Mouse (Mus musculus) embryonic facial prominence, embryonic 11.5 days (tissue): ENCODE results near the gene Slc4a5. TPM values are rescaled to one million over a fixed set of nuclear protein-coding genes. Genes with fewer than 3 reads are reported as not detected.
"Not testable (repeated sequence)": the region's sequence is repeated elsewhere in the genome, so short reads cannot be mapped to it uniquely, and the experiment has no call there.

Source experiments
- ATAC-seq: fragments of 200-750 bp; cut with Nextera tagmentation; replicated peaks from 2 replicates; pipeline ENCODE4 v1.8.0; 2017; ENCODE audit warnings: low read depth; ENCODE audit not compliant: insufficient number of reproducible peaks, low FRiP score, low TSS enrichment
- DNase-seq: peaks from one replicate; pipeline ENCODE4 v3.0.0-alpha.2; 2015; ENCODE audit warnings: low spot score
- H3K27ac ChIP-seq: fragments of 300-500 bp; sonication (generic); replicated peaks from 2 replicates; pipeline ENCODE4 v1.5.1; 2014; ENCODE audit warnings: mild to moderate bottlenecking, low read depth, low read length, control low read depth
- H3K27me3 ChIP-seq: fragments of 300-500 bp; sonication (generic); 2 replicates; pipeline ENCODE4 v1.6.1; 2014; ENCODE audit warnings: mild to moderate bottlenecking, low read length, moderate library complexity, mixed read lengths; ENCODE audit not compliant: control insufficient read depth, insufficient read depth
- H3K36me3 ChIP-seq: fragments of 300-500 bp; sonication (generic); replicated peaks from 2 replicates; pipeline ENCODE4 v1.6.1; 2014; ENCODE audit warnings: low read depth, mild to moderate bottlenecking, low read length, moderate library complexity, mixed read lengths; ENCODE audit not compliant: control insufficient read depth, insufficient read depth
- H3K4me1 ChIP-seq: fragments of 300-500 bp; sonication (generic); 2 replicates; pipeline ENCODE4 v1.6.1; 2014; ENCODE audit warnings: low read length, mixed read lengths; ENCODE audit not compliant: control insufficient read depth, insufficient read depth
- H3K4me2 ChIP-seq: fragments of 300-500 bp; sonication (generic); 2 replicates; pipeline ENCODE4 v1.6.1; 2014; ENCODE audit warnings: low read depth, mild to moderate bottlenecking, control low read depth, low read length, moderate library complexity
- H3K4me3 ChIP-seq: fragments of 300-500 bp; sonication (generic); 2 replicates; pipeline ENCODE4 v1.5.1; 2014; ENCODE audit warnings: low read depth, low read length, control low read depth
- H3K9ac ChIP-seq: fragments of 300-500 bp; sonication (generic); replicated peaks from 2 replicates; pipeline ENCODE4 v1.6.1; 2014; ENCODE audit warnings: mild to moderate bottlenecking, control low read depth, low read length
- H3K9me3 ChIP-seq: fragments of 300-500 bp; sonication (generic); replicated peaks from 2 replicates; pipeline ENCODE4 v1.6.1; 2016; ENCODE audit warnings: mild to moderate bottlenecking, low read length, inconsistent platforms, mixed read lengths; ENCODE audit not compliant: control insufficient read depth
- WGBS: fragments of 180-500 bp; shearing (Covaris S2); extraction: QIAGEN DNeasy Blood & Tissue Kit; methylation state at CpG from one replicate; pipeline ENCODE4 v1.1.7; 2014; 5-methylcytosine and 5-hydroxymethylcytosine counted together
- polyA plus RNA-seq: library from polyadenylated mRNA; unstranded; fragments of >200 nt; fragmentation: Nextera tagmentation; extraction: Ambion mirVana; gene quantifications from 2 replicates; pipeline ENCODE4 v1.2.1, GENCODE M21; 2014

The Slc4a5 gene
- polyA plus RNA-seq, 1 experiment from 2014 or later: 1.0 TPM

GRCm38 (mm10) chr6:83326761-83327160 lies 107.1 kb downstream of the Slc4a5 start:
- H3K27ac ChIP-seq: no peak overlapping the region
- ATAC-seq (no peak), DNase-seq (no peak)
- peak overlapping the region; percentile 48 for H3K4me2 ChIP-seq
- no peaks in the 10 kb centered on the region for H3K9me3 ChIP-seq
- no peaks in the 10 kb centered on the region for H3K27me3 ChIP-seq
- H3K4me1 ChIP-seq: no peaks in the 10 kb centered on the region
- H3K4me3 ChIP-seq: peak overlapping the region; percentile 78
- 72% methylated on average over 6 of the region's 6 CpGs for WGBS
- H3K36me3 ChIP-seq: peaks cover 2% of the 10 kb centered on the region
- H3K9ac ChIP-seq: no peak overlapping the region; the same call in 1 of the 2 replicates

- H3K27me3 ChIP-seq: no peaks in the 10 kb centered on the region
- DNase-seq (no peak), ATAC-seq (no peak)
- no peak overlapping the region for H3K4me2 ChIP-seq
- H3K4me3 ChIP-seq: no peak overlapping the region
- H3K27ac ChIP-seq: no peak overlapping the region
- 90% methylated on average over 3 of the region's 3 CpGs for WGBS
- no peaks in the 10 kb centered on the region for H3K4me1 ChIP-seq
- H3K9me3 ChIP-seq: no peaks in the 10 kb centered on the region
- H3K9ac ChIP-seq: no peak overlapping the region
- peaks cover 3% of the 10 kb centered on the region for H3K36me3 ChIP-seq
Observed at GRCm38 (mm10) chr6:83327591-83328190, 108.1 kb downstream of the Slc4a5 start.

GRCm38 (mm10) chr6:83341387-83341786 lies 121.8 kb downstream of the Slc4a5 start:
- no peak overlapping the region for H3K9ac ChIP-seq
- DNase-seq (no peak), ATAC-seq (no peak)
- H3K36me3 ChIP-seq: no peaks in the 10 kb centered on the region; the same call in 1 of the 2 replicates
- H3K4me1 ChIP-seq: no peaks in the 10 kb centered on the region
- H3K9me3 ChIP-seq: no peaks in the 10 kb centered on the region
- WGBS: 82% methylated on average over 3 of the region's 3 CpGs
- H3K4me2 ChIP-seq: no peak overlapping the region
- H3K27ac ChIP-seq: no peak overlapping the region
- H3K4me3 ChIP-seq: no peak overlapping the region
- H3K27me3 ChIP-seq: no peaks in the 10 kb centered on the region

GRCm38 (mm10) chr6:83342957-83343356 lies 123.3 kb downstream of the Slc4a5 start:
- Histone ChIP-seq H3K9me3 (no peaks in the 10 kb centered on the region), H3K27me3 (no peaks in the 10 kb centered on the region), H3K36me3 (no peaks in the 10 kb centered on the region; the same call in 1 of the 2 replicates), H3K9ac (no peak overlapping the region), H3K4me1 (no peaks in the 10 kb centered on the region), H3K4me2 (no peak overlapping the region), H3K27ac (no peak overlapping the region), H3K4me3 (no peak overlapping the region)
- DNase-seq (no peak), ATAC-seq (no peak)
- 91% methylated on average over 2 of the region's 2 CpGs for WGBS

GRCm38 (mm10) chr6:83345285-83345684 lies 125.7 kb downstream of the Slc4a5 start:
- not testable (repeated sequence) for H3K27ac ChIP-seq, ATAC-seq, H3K4me3 ChIP-seq, H3K4me1 ChIP-seq, H3K9ac ChIP-seq, H3K36me3 ChIP-seq, H3K9me3 ChIP-seq, H3K27me3 ChIP-seq, DNase-seq, H3K4me2 ChIP-seq
- 95% methylated on average over 8 of the region's 8 CpGs for WGBS

- H3K27me3 ChIP-seq: no peaks in the 10 kb centered on the region
Observed at GRCm38 (mm10) chr6:83347916-83348315, 128.3 kb downstream of the Slc4a5 start.

GRCm38 (mm10) chr6:83348873-83349272 lies 129.2 kb downstream of the Slc4a5 start, which contains the start of gene Bola3:
Gene Bola3 (plus strand): TSS chr6:83349147.
- ATAC-seq (peak; percentile 64), DNase-seq (peak; percentile 25)
- H3K4me2 ChIP-seq: peak within 1 kb of the TSS; percentile 65
- H3K27me3 ChIP-seq: no peaks in the 10 kb centered on the region
- H3K27ac ChIP-seq: peak within 1 kb of the TSS; percentile 54; the same call in 1 of the 2 replicates
- no peaks in the 10 kb centered on the region for H3K9me3 ChIP-seq
- peaks cover 2% of the 10 kb centered on the region; the same call in 1 of the 2 replicates for H3K4me1 ChIP-seq
- H3K36me3 ChIP-seq: no peaks in the 10 kb centered on the region; the same call in 1 of the 2 replicates
- H3K4me3 ChIP-seq: peak within 1 kb of the TSS; percentile 83
- WGBS: 25% methylated on average over 6 of the region's 6 CpGs
- H3K9ac ChIP-seq: peak within 1 kb of the TSS; percentile 93

More at GRCm38 (mm10) chr6:83347916-83348315, 128.3 kb downstream of the Slc4a5 start:
- WGBS: 88% methylated on average over 3 of the region's 3 CpGs
- Histone ChIP-seq H3K9ac (no peak overlapping the region), H3K4me3 (no peak overlapping the region), H3K4me1 (0 out of 2 replicates have a peak, but pooled peaks cover 2% of the 10 kb centered on the region), H3K36me3 (no peaks in the 10 kb centered on the region), H3K4me2 (no peak overlapping the region), H3K27ac (no peak overlapping the region), H3K9me3 (no peaks in the 10 kb centered on the region)
- DNase-seq (no peak), ATAC-seq (no peak)

- WGBS: under 1% methylated on average over 53 of the region's 53 CpGs
- Histone ChIP-seq H3K27ac (peak overlapping the region; percentile 54; the same call in 1 of the 2 replicates), H3K27me3 (no peaks in the 10 kb centered on the region), H3K9me3 (no peaks in the 10 kb centered on the region), H3K4me3 (peak overlapping the region; percentile 83), H3K9ac (peak overlapping the region; percentile 93), H3K4me2 (peak overlapping the region; percentile 65), H3K4me1 (peaks cover 2% of the 10 kb centered on the region; the same call in 1 of the 2 replicates), H3K36me3 (no peaks in the 10 kb centered on the region; the same call in 1 of the 2 replicates)
- ATAC-seq: peak; percentile 96
- peak; percentile 85 for DNase-seq
Observed at GRCm38 (mm10) chr6:83349274-83349958, 129.8 kb downstream of the Slc4a5 start.
